Mouse (Mus musculus): ENCODE results near the gene Sos2. TPM values are rescaled to one million over a fixed set of nuclear protein-coding genes. Genes with fewer than 3 reads are reported as not detected.

Sos2 gene
- total RNA-seq, 2 experiments from 2014 or later, result 28.0 to 32.0 TPM

Small RNA genes lying within 50 kb of the gene (microRNA-seq; reads per million reads assigned to microRNA genes)
- 0 reads per million in 2 experiments for gene Gm23018

Other genes starting within 250 kb of the Sos2 start
- gene Vcpkmt, start 98.8 kb downstream of the Sos2 start, total RNA-seq (2021), result 10 to 100 TPM; 19.9 to 21.2 TPM
- gene L2hgdh, start 43.0 kb upstream of the Sos2 start, total RNA-seq (2021), result 10 to 100 TPM; 14.3 to 15.8 TPM
- 10 to 100 TPM; 31.9 to 34.7 TPM for gene Atp5s, start 43.1 kb upstream of the Sos2 start, total RNA-seq (2021)
- gene Cdkl1, start 109.4 kb upstream of the Sos2 start, total RNA-seq (2021), result 10 to 100 TPM; 20.5 to 20.9 TPM
- gene Atl1, start 210.8 kb upstream of the Sos2 start, total RNA-seq (2021), result 100 to 1,000 TPM; 201 to 202 TPM
- gene Map4k5, start 211.3 kb upstream of the Sos2 start, total RNA-seq (2021), result 10 to 100 TPM; 44.4 to 51.4 TPM